Mouse (Mus musculus) heart, embryonic 11.5 days (tissue): Measurements from ENCODE around the gene Mnat1. TPM values are rescaled to one million over a fixed set of nuclear protein-coding genes. Genes with fewer than 3 reads are reported as not detected.
"Not testable (repeated sequence)": the region's sequence is repeated elsewhere in the genome, so short reads cannot be mapped to it uniquely, and the experiment has no call there.

ENCODE experiments used
- ATAC-seq: fragments of 200-750 bp; cut with Nextera tagmentation; replicated peaks from 2 replicates; pipeline ENCODE4 v1.8.0; 2017; ENCODE audit warnings: moderate library complexity; ENCODE audit not compliant: insufficient number of reproducible peaks, low FRiP score, low TSS enrichment
- H3K27ac ChIP-seq: fragments of 300-500 bp; sonication (generic); 2 replicates; pipeline ENCODE4 v1.5.1; 2014; ENCODE audit warnings: mild to moderate bottlenecking, low read depth, low read length
- H3K27me3 ChIP-seq: fragments of 300-500 bp; sonication (generic); 2 replicates; pipeline ENCODE4 v1.6.1; 2014; ENCODE audit warnings: mild to moderate bottlenecking, low read length, mixed read lengths; ENCODE audit not compliant: control insufficient read depth, insufficient read depth
- H3K36me3 ChIP-seq: fragments of 300-500 bp; sonication (generic); 2 replicates; pipeline ENCODE4 v1.6.1; 2014; ENCODE audit warnings: mild to moderate bottlenecking, low read length, moderate library complexity, mixed read lengths; ENCODE audit not compliant: control insufficient read depth, insufficient read depth
- H3K4me1 ChIP-seq: fragments of 300-500 bp; sonication (generic); 2 replicates; pipeline ENCODE4 v1.6.1; 2014; ENCODE audit warnings: low read length; ENCODE audit not compliant: control insufficient read depth, insufficient read depth
- H3K4me2 ChIP-seq: fragments of 300-500 bp; sonication (generic); 2 replicates; pipeline ENCODE4 v1.6.1; 2014; ENCODE audit warnings: mild to moderate bottlenecking, moderate library complexity
- H3K4me3 ChIP-seq: fragments of 300-500 bp; sonication (generic); 2 replicates; pipeline ENCODE4 v1.5.1; 2014; ENCODE audit warnings: low read depth, low read length
- H3K9ac ChIP-seq: fragments of 300-500 bp; sonication (generic); 2 replicates; pipeline ENCODE4 v1.6.1; 2014; ENCODE audit warnings: mild to moderate bottlenecking, low read depth, low read length, moderate library complexity
- H3K9me3 ChIP-seq: fragments of 300-500 bp; sonication (generic); replicated peaks from 2 replicates; pipeline ENCODE4 v1.6.1; 2016; ENCODE audit warnings: low read length; ENCODE audit not compliant: control insufficient read depth
- WGBS: fragments of 180-500 bp; shearing (Covaris S2); extraction: QIAGEN DNeasy Blood & Tissue Kit; methylation state at CpG from one replicate; pipeline ENCODE4 v1.1.7; 2014; ENCODE audit not compliant: insufficient replicate concordance; 5-methylcytosine and 5-hydroxymethylcytosine counted together
- polyA plus RNA-seq: library from polyadenylated mRNA; unstranded; fragments of >200 nt; fragmentation: Nextera tagmentation; extraction: Ambion mirVana; gene quantifications from 2 replicates; pipeline ENCODE4 v1.2.1, GENCODE M21; 2014

The Mnat1 gene
- polyA plus RNA-seq, 1 experiment from 2014 or later: 32.6 TPM

DNA sequence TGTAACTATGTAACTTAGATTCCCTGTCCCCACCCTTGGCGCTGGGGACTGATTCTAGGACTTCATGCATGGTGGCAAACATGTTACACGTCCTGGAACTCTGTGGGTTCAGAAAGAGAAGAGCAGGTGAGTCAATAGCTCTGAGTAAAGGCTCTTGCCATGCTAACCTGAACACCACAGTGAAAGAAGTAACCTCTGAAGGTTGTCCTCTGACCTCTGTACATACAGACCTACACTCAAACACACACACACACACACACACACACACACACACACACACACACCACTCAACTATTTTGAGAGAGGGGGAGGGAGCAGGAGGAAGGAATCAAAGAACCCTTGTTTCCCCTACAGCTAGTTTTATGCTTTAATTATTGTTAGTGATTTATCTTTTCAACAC is 29.3 kb upstream of the Mnat1 start:
- Histone ChIP-seq H3K27ac (no peak overlapping the region), H3K9ac (no peak overlapping the region), H3K4me3 (no peak overlapping the region), H3K4me1 (no peaks in the 10 kb centered on the region), H3K27me3 (no peaks in the 10 kb centered on the region), H3K4me2 (no peak overlapping the region), H3K36me3 (no peaks in the 10 kb centered on the region), H3K9me3 (no peaks in the 10 kb centered on the region)
- no peak for ATAC-seq
- WGBS: 75% methylated on average over 2 of the region's 2 CpGs

DNA sequence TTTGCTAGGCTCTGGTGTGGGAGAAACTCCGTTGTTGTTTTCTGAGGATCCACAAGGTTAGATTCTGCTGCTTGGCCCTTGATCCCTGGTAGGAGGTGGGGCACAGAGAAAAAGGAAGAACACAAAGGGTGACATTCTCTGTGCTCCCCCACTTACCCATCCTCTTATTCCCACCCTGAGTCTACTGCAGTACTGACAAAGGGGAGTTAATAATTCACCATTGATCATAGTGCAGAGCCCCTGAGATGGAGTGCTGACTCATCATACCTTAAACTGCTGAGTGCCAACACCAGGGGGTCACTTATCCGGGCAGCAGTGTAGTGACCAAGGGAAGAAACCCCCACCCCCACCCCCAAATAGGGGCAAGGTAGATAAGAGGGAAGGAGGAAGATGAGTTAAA is 28.9 kb upstream of the Mnat1 start:
- Histone ChIP-seq H3K4me1 (no peaks in the 10 kb centered on the region), H3K4me3 (no peak overlapping the region), H3K27ac (no peak overlapping the region), H3K27me3 (no peaks in the 10 kb centered on the region), H3K9me3 (no peaks in the 10 kb centered on the region), H3K4me2 (no peak overlapping the region), H3K36me3 (no peaks in the 10 kb centered on the region), H3K9ac (no peak overlapping the region)
- WGBS: 33% methylated on average over 2 of the region's 2 CpGs
- no peak for ATAC-seq

DNA sequence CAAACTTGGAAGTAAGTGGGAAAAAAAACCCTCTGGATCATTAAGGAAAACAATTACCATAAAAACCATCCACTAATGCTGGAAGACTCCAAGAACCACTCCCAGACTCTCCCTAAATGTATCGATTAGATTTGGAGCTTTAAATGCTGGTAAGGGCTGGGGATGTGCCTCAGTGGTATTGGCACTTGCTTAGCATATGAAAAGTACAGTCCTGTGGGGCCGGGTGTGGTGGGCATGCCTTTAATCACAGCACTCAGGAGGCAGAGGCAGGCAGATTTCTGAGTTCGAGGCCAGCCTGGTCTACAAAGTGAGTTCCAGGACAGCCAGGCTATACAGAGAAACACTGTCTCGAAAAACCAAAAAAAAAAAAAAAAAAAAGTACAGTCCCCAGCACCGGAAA is 27.3 kb upstream of the Mnat1 start:
- H3K27me3 ChIP-seq, H3K4me2 ChIP-seq, H3K9me3 ChIP-seq, ATAC-seq, H3K27ac ChIP-seq, H3K36me3 ChIP-seq, H3K4me3 ChIP-seq, H3K9ac ChIP-seq, H3K4me1 ChIP-seq: not testable (repeated sequence)
- WGBS: 84% methylated on average over 5 of the region's 5 CpGs

DNA sequence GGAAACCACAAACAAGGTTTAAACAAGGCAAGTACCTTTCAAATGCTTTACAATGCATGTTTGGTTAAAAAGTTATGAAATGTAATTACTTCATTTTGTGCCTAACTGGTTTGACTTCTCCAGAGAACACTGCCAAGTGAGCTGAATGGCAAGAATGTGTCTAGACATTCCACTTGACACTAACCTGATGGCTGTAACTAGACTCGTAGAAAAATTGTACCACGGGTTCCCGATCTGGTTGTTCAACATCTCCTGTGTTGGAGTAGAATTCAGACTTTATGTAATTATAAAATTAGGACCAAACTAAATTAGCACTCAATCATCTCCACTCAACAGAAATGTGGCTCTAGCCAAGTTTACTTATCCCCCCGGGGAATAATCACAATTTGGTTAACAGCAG is 24.9 kb upstream of the Mnat1 start:
- Histone ChIP-seq H3K4me1 (no peaks in the 10 kb centered on the region), H3K36me3 (peaks cover 7% of the 10 kb centered on the region), H3K4me2 (no peak overlapping the region), H3K9ac (no peak overlapping the region), H3K4me3 (no peak overlapping the region), H3K27ac (no peak overlapping the region), H3K27me3 (no peaks in the 10 kb centered on the region), H3K9me3 (no peaks in the 10 kb centered on the region)
- 59% methylated on average over 4 of the region's 4 CpGs for WGBS
- no peak for ATAC-seq

DNA sequence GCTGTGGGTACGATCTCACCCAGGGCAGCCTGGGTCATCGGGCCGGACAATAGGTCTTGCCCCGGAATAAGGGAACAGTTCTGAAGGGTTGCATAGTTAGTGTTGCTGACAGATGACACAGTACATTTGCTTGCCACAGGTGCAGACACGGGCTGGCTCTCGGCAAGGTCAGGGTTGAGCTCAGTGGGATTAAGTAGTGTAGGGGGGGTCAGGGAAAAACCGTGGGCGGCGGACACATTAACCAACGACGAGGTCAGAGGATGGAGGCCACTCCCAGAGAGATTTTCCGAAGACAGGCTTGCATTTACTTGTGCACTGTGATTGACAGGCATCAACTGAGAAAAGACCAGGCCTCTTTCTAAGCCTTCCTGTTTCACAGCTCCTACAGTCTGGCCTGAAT is 19.8 kb upstream of the Mnat1 start:
- 83% methylated on average over 12 of the region's 12 CpGs for WGBS
- no peaks in the 10 kb centered on the region for H3K4me1 ChIP-seq
- H3K27me3 ChIP-seq: no peaks in the 10 kb centered on the region
- H3K4me2 ChIP-seq: no peak overlapping the region
- no peak overlapping the region for H3K4me3 ChIP-seq
- peaks cover 12% of the 10 kb centered on the region for H3K36me3 ChIP-seq
- no peak for ATAC-seq
- H3K27ac ChIP-seq: no peak overlapping the region
- no peak overlapping the region for H3K9ac ChIP-seq
- H3K9me3 ChIP-seq: no peaks in the 10 kb centered on the region

DNA sequence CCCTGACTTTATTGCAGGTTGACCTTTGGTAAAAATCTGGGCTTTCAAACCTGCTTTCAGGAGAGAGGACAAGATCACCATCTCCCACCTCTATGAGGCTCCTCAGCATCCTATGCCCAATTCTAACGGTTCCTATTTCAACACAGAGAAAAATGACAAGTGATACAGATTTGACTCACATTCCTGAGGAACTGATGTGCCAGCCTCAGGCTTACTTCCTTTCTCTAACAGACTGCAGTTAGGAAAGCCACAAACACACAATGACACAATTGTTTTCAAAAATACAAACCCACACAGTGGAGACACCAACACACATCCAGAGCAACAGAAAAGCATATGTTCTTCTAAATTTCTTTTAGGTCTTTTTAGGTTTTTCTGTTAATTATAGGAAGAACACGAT is 15.7 kb upstream of the Mnat1 start:
- Histone ChIP-seq H3K27me3 (no peaks in the 10 kb centered on the region), H3K27ac (no peak overlapping the region), H3K9ac (no peak overlapping the region), H3K36me3 (peaks cover 12% of the 10 kb centered on the region), H3K4me2 (no peak overlapping the region), H3K4me1 (peaks cover 3% of the 10 kb centered on the region; the same call in 1 of the 2 replicates), H3K4me3 (no peak overlapping the region), H3K9me3 (no peaks in the 10 kb centered on the region)
- ATAC-seq: no peak
- 75% methylated on average over 2 of the region's 2 CpGs for WGBS

DNA sequence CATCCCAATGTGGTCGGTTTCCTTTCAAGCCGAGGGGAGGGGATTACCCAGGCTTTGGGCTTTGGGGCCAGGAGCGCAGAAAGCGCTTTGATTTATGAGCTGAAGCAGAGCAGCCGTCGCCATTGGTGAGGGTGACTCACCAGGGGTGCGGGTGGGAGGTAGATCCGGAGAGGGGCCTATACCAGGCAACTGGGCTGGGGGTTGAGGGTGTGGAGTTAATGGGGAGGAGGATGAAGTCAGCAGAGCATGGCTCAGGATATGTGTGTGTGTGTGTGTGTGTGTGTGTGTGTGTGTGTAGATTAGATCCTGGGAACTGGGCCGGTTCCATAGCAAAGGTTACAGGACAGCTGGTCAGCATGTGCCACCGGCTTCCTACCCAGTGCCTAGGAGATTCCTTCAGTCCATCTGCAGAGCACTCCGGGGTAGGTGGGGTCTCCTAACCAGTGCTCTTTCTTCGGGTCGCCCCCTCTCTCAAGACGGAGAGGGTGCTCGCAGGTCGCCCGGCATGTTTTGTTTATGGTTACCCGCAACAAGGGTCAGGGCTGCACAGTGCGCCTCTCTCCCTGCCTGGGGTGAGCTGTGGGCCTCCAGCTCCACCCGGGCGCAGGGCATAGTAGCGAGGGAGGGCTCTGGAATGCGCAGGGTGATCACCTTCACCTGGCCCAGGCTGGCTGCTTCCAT is 12.9 kb upstream of the Mnat1 start:
- WGBS: 8% methylated on average over 23 of the region's 23 CpGs
- Histone ChIP-seq H3K36me3 (no peaks in the 10 kb centered on the region), H3K27ac (0 out of 2 replicates have a peak overlapping the region, but pooled peaks have one; percentile 15), H3K4me3 (peak overlapping the region; percentile 86), H3K9ac (peak overlapping the region; percentile 58; the same call in 1 of the 2 replicates), H3K4me1 (peaks cover 6% of the 10 kb centered on the region; the same call in 1 of the 2 replicates), H3K4me2 (peak overlapping the region; percentile 99), H3K9me3 (no peaks in the 10 kb centered on the region), H3K27me3 (no peaks in the 10 kb centered on the region)
- ATAC-seq: 0 out of 2 replicates have a peak, but pooled peaks have one; percentile 53

DNA sequence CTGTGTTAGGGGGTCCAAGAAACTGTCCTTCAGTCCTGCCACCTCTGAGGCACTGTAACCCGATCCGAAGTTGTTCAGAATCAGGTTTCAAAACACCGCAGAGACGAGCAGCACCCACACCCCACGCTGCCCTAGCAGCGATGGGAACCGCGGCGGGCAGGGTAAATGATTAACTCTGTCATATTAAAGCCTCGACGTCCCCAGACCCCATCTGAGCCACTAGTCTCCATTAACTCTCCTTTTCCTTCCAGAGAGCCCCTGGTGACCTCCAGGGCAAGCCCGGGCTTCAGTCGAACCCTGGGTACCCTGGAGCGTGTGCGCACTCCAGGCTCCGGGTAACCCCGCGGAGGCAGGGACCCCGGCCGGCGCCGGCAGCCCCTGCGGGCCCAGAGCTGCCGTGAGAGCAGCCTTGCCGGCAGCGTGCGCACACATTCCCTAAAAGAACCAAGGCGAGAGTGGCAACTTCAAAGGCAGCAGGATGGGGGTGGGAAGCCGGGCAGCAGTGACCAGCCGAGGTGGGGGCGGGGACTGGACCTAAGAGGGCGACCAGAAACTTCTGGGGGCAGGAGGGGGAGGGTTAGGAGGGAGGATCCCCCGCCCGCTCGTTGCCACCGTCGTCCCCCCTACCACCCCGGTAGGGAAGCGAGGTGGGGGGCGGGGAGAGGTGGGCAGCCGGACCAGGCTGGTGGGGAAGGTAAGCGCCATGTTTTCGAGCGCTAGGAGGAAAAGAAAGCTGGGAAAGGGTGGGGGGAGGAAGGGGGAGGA is 11.8 kb upstream of the Mnat1 start:
- peak overlapping the region; percentile 86 for H3K9ac ChIP-seq
- peak overlapping the region; percentile 77; the same call in 1 of the 2 replicates for H3K27ac ChIP-seq
- H3K9me3 ChIP-seq: no peaks in the 10 kb centered on the region
- ATAC-seq: 0 out of 2 replicates have a peak, but pooled peaks have one; percentile 28
- peak overlapping the region; percentile 99 for H3K4me2 ChIP-seq
- no peaks in the 10 kb centered on the region for H3K27me3 ChIP-seq
- peaks cover 6% of the 10 kb centered on the region; the same call in 1 of the 2 replicates for H3K4me1 ChIP-seq
- peak overlapping the region; percentile 86 for H3K4me3 ChIP-seq
- WGBS: under 1% methylated on average over 44 of the region's 44 CpGs
- H3K36me3 ChIP-seq: no peaks in the 10 kb centered on the region
